Mouse (Mus musculus) kidney, adult 2 months (tissue): ENCODE results near the gene Brpf3. TPM values are rescaled to one million over a fixed set of nuclear protein-coding genes. Genes with fewer than 3 reads are reported as not detected.
A peak's percentile ranks its signal among the peaks of the same experiment; 100 is the strongest.
"Not testable (repeated sequence)": the region's sequence is repeated elsewhere in the genome, so short reads cannot be mapped to it uniquely, and the experiment has no call there.

ENCODE experiments used
- DNase-seq: peaks from one replicate; pipeline ENCODE4 v3.0.0; 2021
- H3K27ac ChIP-seq: fragments of 200-500 bp; 2 replicates; pipeline ENCODE4 v1.5.1; 2012; ENCODE audit warnings: low read depth, low read length, control low read depth, inconsistent platforms; ENCODE audit not compliant: insufficient read depth
- H3K27me3 ChIP-seq: fragments of 200-500 bp; replicated peaks from 2 replicates; pipeline ENCODE4 v1.6.1; 2012; ENCODE audit warnings: mild to moderate bottlenecking, moderate library complexity, low read length, inconsistent platforms; ENCODE audit not compliant: control insufficient read depth, insufficient read depth
- H3K36me3 ChIP-seq: fragments of 200-500 bp; 2 replicates; pipeline ENCODE4 v1.6.1; 2012; ENCODE audit warnings: mild to moderate bottlenecking, moderate library complexity, low read length, inconsistent platforms; ENCODE audit not compliant: control insufficient read depth, insufficient read depth
- H3K4me1 ChIP-seq: fragments of 200-500 bp; 2 replicates; pipeline ENCODE4 v1.6.1; 2011; ENCODE audit warnings: low read length; ENCODE audit not compliant: control insufficient read depth, insufficient read depth
- H3K4me3 ChIP-seq: fragments of 200-500 bp; 2 replicates; pipeline ENCODE4 v1.5.1; 2011; ENCODE audit warnings: mild to moderate bottlenecking, low read depth, low read length, control low read depth; ENCODE audit not compliant: insufficient read depth
- CTCF ChIP-seq: fragments of 200-500 bp; conservative IDR thresholded peaks from 2 replicates; pipeline ENCODE4 v1.5.1; 2011; ENCODE audit warnings: low read depth, mild to moderate bottlenecking, control low read depth, low read length, moderate library complexity, mixed read lengths; ENCODE audit not compliant: insufficient read depth, insufficient read length
- POLR2A ChIP-seq: fragments of 200-500 bp; IDR thresholded peaks from one replicate; pipeline ENCODE4 v1.6.1; 2011; ENCODE audit warnings: low read depth, low read length, control low read depth
- WGBS: fragments of 180-500 bp; shearing (Covaris S2); methylation state at CpG from one replicate; pipeline ENCODE4 v1.1.7; 2018; 5-methylcytosine and 5-hydroxymethylcytosine counted together
- polyA plus RNA-seq: library from polyadenylated mRNA; depleted of rRNA; stranded (reverse); fragments of >200 nt; gene quantifications from 2 replicates; pipeline ENCODE4 v1.2.3, GENCODE M21; 2012

The Brpf3 gene
- polyA plus RNA-seq, 1 experiment: 31.3 TPM

DNA sequence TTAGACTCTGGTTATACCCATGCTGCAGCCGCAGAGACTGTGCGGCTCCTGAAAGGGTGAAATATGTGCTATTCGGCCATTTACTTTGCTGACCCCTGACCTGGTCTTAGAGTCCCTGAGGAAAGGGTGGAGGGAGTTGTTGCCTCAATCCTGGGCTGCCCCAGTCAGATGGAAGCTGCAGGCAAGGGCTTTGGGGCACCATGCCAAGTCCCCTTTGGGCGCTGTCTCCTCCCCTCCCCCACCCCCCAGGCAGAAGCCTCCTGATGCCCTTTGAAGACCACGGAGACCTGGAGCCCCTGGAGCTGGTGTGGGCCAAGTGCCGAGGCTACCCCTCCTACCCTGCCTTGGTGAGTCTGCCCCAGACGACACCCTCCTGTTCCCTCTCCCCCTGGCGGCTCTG lies 30.2 kb downstream of the Brpf3 start:
- Histone ChIP-seq H3K27ac (no peak overlapping the region), H3K27me3 (no peaks in the 10 kb centered on the region), H3K4me1 (0 out of 2 replicates have a peak, but pooled peaks cover 2% of the 10 kb centered on the region), H3K4me3 (no peak overlapping the region), H3K36me3 (0 out of 2 replicates have a peak, but pooled peaks cover 1% of the 10 kb centered on the region)
- TF ChIP-seq POLR2A (no peak), CTCF (no peak)
- DNase-seq: no peak
- 64% methylated on average over 8 of the region's 8 CpGs for WGBS

DNA sequence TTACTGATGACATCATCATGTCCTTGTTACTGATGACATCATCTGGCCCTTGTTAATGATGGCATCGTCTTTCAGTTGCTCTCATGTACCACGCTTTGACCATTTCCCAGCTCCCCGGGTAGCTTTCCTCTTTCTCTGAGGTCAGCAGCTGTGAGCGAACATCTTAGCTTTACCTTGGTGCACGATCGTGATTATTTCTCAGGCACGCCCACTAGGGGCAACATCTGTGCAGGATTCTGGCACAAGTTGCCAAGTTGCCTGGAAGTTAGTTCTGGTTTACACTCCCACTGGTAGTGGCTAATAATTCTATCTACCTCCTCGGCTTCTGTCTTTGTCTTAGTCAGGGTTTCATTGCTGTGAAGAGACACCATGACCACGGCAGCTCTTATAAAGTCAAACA lies 31.1 kb downstream of the Brpf3 start:
- Histone ChIP-seq H3K4me3 (no peak overlapping the region), H3K36me3 (peaks cover 1% of the 10 kb centered on the region; the same call in 1 of the 2 replicates), H3K27me3 (no peaks in the 10 kb centered on the region), H3K27ac (no peak overlapping the region), H3K4me1 (0 out of 2 replicates have a peak, but pooled peaks cover 2% of the 10 kb centered on the region)
- WGBS: 82% methylated on average over 9 of the region's 9 CpGs
- no peak for DNase-seq
- no peak for TF ChIP-seq CTCF
- no peak for TF ChIP-seq POLR2A

DNA sequence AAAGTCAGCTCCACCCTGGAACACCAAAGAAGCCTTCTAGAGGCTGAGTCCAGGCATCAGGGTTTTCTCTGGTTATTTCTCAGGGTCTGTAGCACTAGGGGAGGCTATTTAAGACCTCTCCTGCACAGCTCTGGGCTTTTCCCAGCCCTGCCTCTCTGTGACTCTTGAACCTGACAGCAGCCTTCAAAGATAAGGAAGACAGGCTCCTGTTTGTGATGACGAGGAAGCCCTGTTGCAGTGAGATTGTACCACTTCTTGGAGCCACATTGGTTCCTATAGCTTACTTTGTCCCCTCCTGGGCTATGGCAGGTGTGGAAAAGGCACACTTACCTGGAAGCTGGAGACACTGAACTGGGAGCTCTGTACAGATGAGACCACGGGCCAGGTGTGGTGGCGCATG lies 32.0 kb downstream of the Brpf3 start:
- Histone ChIP-seq H3K27me3 (no peaks in the 10 kb centered on the region), H3K36me3 (peaks cover 1% of the 10 kb centered on the region; the same call in 1 of the 2 replicates), H3K4me1 (0 out of 2 replicates have a peak, but pooled peaks cover 2% of the 10 kb centered on the region), H3K4me3 (no peak overlapping the region), H3K27ac (no peak overlapping the region)
- WGBS: 93% methylated on average over 3 of the region's 3 CpGs
- TF ChIP-seq POLR2A: no peak
- TF ChIP-seq CTCF: no peak
- no peak for DNase-seq

DNA sequence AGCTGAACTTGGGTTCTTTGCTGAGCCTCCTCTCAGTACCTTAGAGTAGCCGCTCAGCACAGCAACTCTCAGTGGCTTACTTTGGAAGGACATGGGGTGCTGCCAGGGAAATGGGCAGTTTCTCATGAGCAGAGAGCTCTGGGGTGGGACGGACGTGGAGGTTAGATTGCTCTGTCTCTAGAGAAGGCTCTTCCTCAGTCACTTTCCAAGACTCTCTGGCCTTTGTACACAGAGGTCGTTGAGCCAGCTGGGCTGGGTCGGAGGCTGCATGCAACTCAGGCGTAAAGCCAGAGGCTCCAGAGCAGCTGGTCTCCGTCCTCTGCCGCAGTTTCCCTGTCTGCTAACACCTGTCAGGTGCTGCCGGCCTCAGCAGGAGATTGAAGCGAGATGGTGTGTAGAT lies 33.8 kb downstream of the Brpf3 start:
- WGBS: 44% methylated on average over 10 of the region's 10 CpGs
- Histone ChIP-seq H3K4me1 (0 out of 2 replicates have a peak, but pooled peaks cover 2% of the 10 kb centered on the region), H3K4me3 (no peak overlapping the region), H3K27ac (no peak overlapping the region), H3K36me3 (peaks cover 1% of the 10 kb centered on the region; the same call in 1 of the 2 replicates), H3K27me3 (no peaks in the 10 kb centered on the region)
- no peak for TF ChIP-seq POLR2A
- no peak for TF ChIP-seq CTCF
- peak; percentile 56 for DNase-seq

DNA sequence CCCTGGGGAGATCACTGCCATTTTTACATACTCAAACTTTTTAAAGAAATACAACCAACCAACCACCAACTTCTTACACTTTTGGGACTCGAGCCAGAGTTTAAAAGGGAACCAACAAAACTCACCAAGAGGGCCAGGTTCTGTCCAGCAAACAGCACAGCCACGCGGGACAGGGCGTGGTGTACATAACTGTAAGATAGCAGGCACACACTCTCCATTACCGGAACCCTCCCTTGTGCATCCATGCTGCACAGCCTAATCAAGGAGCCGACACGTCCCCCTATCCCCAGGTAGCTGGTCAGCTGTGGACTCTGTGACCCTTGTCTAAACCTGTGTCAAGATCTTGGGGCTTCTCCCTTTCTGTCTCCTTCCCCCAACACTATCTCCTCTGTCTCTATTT lies 37.0 kb downstream of the Brpf3 start:
- H3K36me3 ChIP-seq: no peaks in the 10 kb centered on the region; the same call in 1 of the 2 replicates
- no peak overlapping the region for H3K27ac ChIP-seq
- 0 out of 2 replicates have a peak, but pooled peaks cover 2% of the 10 kb centered on the region for H3K4me1 ChIP-seq
- H3K27me3 ChIP-seq: no peaks in the 10 kb centered on the region
- TF ChIP-seq POLR2A (no peak), CTCF (no peak)
- WGBS: 83% methylated on average over 7 of the region's 7 CpGs
- no peak overlapping the region for H3K4me3 ChIP-seq
- no peak for DNase-seq

DNA sequence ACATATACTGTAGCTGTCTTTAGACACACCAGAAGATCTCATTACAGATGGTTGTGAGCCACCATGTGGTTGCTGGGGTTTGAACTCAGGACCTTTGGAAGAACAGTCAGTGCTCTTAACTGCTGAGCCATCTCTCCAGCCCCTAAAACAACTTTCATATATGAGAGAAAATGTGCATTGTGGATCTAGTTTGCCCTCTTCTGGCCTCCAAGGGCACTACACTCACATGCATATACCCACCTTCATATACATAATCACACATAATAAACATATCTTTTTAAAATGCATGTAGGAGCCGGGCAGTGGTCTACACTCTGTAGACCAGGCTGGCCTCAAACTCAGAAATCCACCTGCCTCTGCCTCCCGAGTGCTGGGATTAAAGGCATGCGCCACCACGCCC lies 41.1 kb downstream of the Brpf3 start:
- not testable (repeated sequence) for H3K36me3 ChIP-seq, H3K4me3 ChIP-seq, H3K27me3 ChIP-seq, H3K27ac ChIP-seq, DNase-seq, H3K4me1 ChIP-seq
- 98% methylated on average over 4 of the region's 4 CpGs for WGBS

DNA sequence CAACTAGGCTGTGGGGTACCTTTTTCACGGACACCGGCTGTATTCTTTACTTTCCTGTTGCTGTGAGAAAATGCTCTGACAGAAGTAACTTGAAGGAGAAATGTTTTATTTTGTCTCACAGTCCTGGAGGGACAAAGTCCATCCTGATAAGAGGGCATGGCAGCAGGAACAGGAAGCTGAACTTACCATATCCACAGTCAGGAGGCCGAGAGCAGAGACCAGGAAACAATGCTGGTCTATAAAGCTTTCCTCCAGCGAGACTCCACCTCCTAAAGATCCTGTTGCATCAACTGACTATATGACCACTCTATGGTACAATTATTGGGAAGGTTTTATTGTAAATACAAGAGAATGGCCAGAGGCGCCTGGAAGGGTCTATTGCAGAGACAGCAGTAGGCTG lies 42.8 kb downstream of the Brpf3 start:
- H3K4me3 ChIP-seq: no peak overlapping the region
- no peaks in the 10 kb centered on the region for H3K36me3 ChIP-seq
- 68% methylated on average over 5 of the region's 5 CpGs for WGBS

More for the DNA sequence above, 42.8 kb downstream of the Brpf3 start:
- H3K27me3 ChIP-seq: no peaks in the 10 kb centered on the region
- no peaks in the 10 kb centered on the region for H3K4me1 ChIP-seq
- DNase-seq: no peak
- no peak overlapping the region for H3K27ac ChIP-seq
- TF ChIP-seq POLR2A (no peak), CTCF (no peak)
